Mouse (Mus musculus) lung, embryonic 14.5 days (tissue): ENCODE results near the gene Anapc7. TPM values are rescaled to one million over a fixed set of nuclear protein-coding genes. Genes with fewer than 3 reads are reported as not detected.
"Not testable (repeated sequence)": the region's sequence is repeated elsewhere in the genome, so short reads cannot be mapped to it uniquely, and the experiment has no call there.

ENCODE experiments used
- ATAC-seq: fragments of 200-750 bp; cut with Nextera tagmentation; 2 replicates; pipeline ENCODE4 v1.8.0; 2017; ENCODE audit warnings: mild to moderate bottlenecking, moderate TSS enrichment, moderate library complexity; ENCODE audit not compliant: insufficient read depth
- DNase-seq: peaks from one replicate; pipeline ENCODE4 v3.0.0-alpha.2; 2015
- H3K27ac ChIP-seq: fragments of 300-500 bp; sonication (generic); 2 replicates; pipeline ENCODE4 v1.5.1; 2014; ENCODE audit warnings: low read depth, mild to moderate bottlenecking, moderate library complexity
- H3K27me3 ChIP-seq: fragments of 300-500 bp; sonication (generic); 2 replicates; pipeline ENCODE4 v1.6.1; 2014; ENCODE audit warnings: low read length, control low read depth; ENCODE audit not compliant: insufficient read depth
- H3K36me3 ChIP-seq: fragments of 300-500 bp; sonication (generic); 2 replicates; pipeline ENCODE4 v1.6.1; 2014; ENCODE audit warnings: control low read depth; ENCODE audit not compliant: insufficient read depth
- H3K4me1 ChIP-seq: fragments of 300-500 bp; sonication (generic); 2 replicates; pipeline ENCODE4 v1.6.1; 2014; ENCODE audit warnings: antibody characterized with exemption, control low read depth; ENCODE audit not compliant: insufficient read depth
- H3K4me2 ChIP-seq: fragments of 300-500 bp; sonication (generic); 2 replicates; pipeline ENCODE4 v1.6.1; 2014; ENCODE audit warnings: mild to moderate bottlenecking
- H3K4me3 ChIP-seq: fragments of 300-500 bp; sonication (generic); 2 replicates; pipeline ENCODE4 v1.5.1; 2014; ENCODE audit warnings: low read depth, low read length
- H3K9ac ChIP-seq: fragments of 300-500 bp; sonication (generic); 2 replicates; pipeline ENCODE4 v1.6.1; 2014
- H3K9me3 ChIP-seq: fragments of 300-500 bp; sonication (generic); 2 replicates; pipeline ENCODE4 v1.6.1; 2016; ENCODE audit warnings: low read depth, low read length, control low read depth
- CTCF ChIP-seq: IDR thresholded peaks from 2 replicates; pipeline ENCODE4 v1.5.1; 2016; ENCODE audit warnings: antibody characterized with exemption, low read depth
- WGBS: fragments of 180-500 bp; shearing (Covaris S2); extraction: QIAGEN DNeasy Blood & Tissue Kit; methylation state at CpG from one replicate; pipeline ENCODE4 v1.1.7; 2014; 5-methylcytosine and 5-hydroxymethylcytosine counted together
- polyA plus RNA-seq: library from polyadenylated mRNA; unstranded; fragments of >200 nt; fragmentation: Nextera tagmentation; extraction: Ambion mirVana; gene quantifications from 2 replicates; pipeline ENCODE4 v1.2.1, GENCODE M21; 2014

Gene Anapc7
- polyA plus RNA-seq, 1 experiment from 2014 or later = 31.9 TPM

GRCm38 (mm10) chr5:122479131-122479530 lies 57.6 kb downstream of the Anapc7 start:
- Histone ChIP-seq H3K27ac (no peak overlapping the region), H3K36me3 (peaks cover 94% of the 10 kb centered on the region), H3K9me3 (no peaks in the 10 kb centered on the region), H3K4me2 (no peak overlapping the region), H3K4me3 (no peak overlapping the region), H3K4me1 (no peaks in the 10 kb centered on the region), H3K27me3 (no peaks in the 10 kb centered on the region), H3K9ac (no peak overlapping the region)
- WGBS = 58% methylated on average over 2 of the region's 2 CpGs
- ATAC-seq = no peak
- TF ChIP-seq CTCF = no peak
- DNase-seq = no peak

- Histone ChIP-seq H3K27me3 (no peaks in the 10 kb centered on the region), H3K4me3 (no peak overlapping the region), H3K4me2 (no peak overlapping the region), H3K9me3 (no peaks in the 10 kb centered on the region), H3K9ac (no peak overlapping the region), H3K27ac (no peak overlapping the region), H3K36me3 (peaks cover 95% of the 10 kb centered on the region), H3K4me1 (no peaks in the 10 kb centered on the region)
- WGBS = 81% methylated on average over 5 of the region's 5 CpGs
- ATAC-seq (no peak), DNase-seq (peak; percentile 23)
- no peak for TF ChIP-seq CTCF
Measured at GRCm38 (mm10) chr5:122481844-122482243, 60.4 kb downstream of the Anapc7 start.

GRCm38 (mm10) chr5:122482733-122483391 lies 61.4 kb downstream of the Anapc7 start:
- no peaks in the 10 kb centered on the region for H3K4me1 ChIP-seq
- 83% methylated on average over 6 of the region's 6 CpGs for WGBS
- peaks cover 93% of the 10 kb centered on the region for H3K36me3 ChIP-seq
- no peak overlapping the region for H3K4me2 ChIP-seq
- no peaks in the 10 kb centered on the region for H3K9me3 ChIP-seq
- no peak for DNase-seq
- TF ChIP-seq CTCF = no peak
- ATAC-seq = no peak
- H3K27me3 ChIP-seq = no peaks in the 10 kb centered on the region
- no peak overlapping the region for H3K4me3 ChIP-seq
- no peak overlapping the region for H3K9ac ChIP-seq
- no peak overlapping the region for H3K27ac ChIP-seq

- not testable (repeated sequence) for H3K27ac ChIP-seq, H3K9me3 ChIP-seq, DNase-seq, H3K4me1 ChIP-seq, H3K4me2 ChIP-seq, H3K9ac ChIP-seq, ATAC-seq, H3K27me3 ChIP-seq, H3K4me3 ChIP-seq
- WGBS = 74% methylated on average over 5 of the region's 5 CpGs
- H3K36me3 ChIP-seq = peaks cover 97% of the 10 kb centered on the region
- peak; percentile 12; the same call in 1 of the 2 replicates for TF ChIP-seq CTCF
Measured at GRCm38 (mm10) chr5:122486243-122486642, 64.8 kb downstream of the Anapc7 start.

- Histone ChIP-seq H3K36me3 (peaks cover 96% of the 10 kb centered on the region), H3K4me3 (no peak overlapping the region), H3K27me3 (no peaks in the 10 kb centered on the region), H3K4me2 (no peak overlapping the region), H3K27ac (no peak overlapping the region), H3K4me1 (no peaks in the 10 kb centered on the region), H3K9me3 (no peaks in the 10 kb centered on the region), H3K9ac (no peak overlapping the region)
- DNase-seq (no peak), ATAC-seq (no peak)
- 85% methylated on average over 6 of the region's 6 CpGs for WGBS
- TF ChIP-seq CTCF = no peak
Measured at GRCm38 (mm10) chr5:122487825-122488224, 66.3 kb downstream of the Anapc7 start.

- no peaks in the 10 kb centered on the region for H3K27me3 ChIP-seq
- no peak overlapping the region for H3K27ac ChIP-seq
- no peak overlapping the region for H3K4me3 ChIP-seq
- H3K4me1 ChIP-seq = no peaks in the 10 kb centered on the region
- H3K36me3 ChIP-seq = peaks cover 94% of the 10 kb centered on the region
- DNase-seq (no peak), ATAC-seq (no peak)
- H3K9ac ChIP-seq = no peak overlapping the region
- WGBS = 90% methylated on average over 2 of the region's 2 CpGs
- H3K9me3 ChIP-seq = no peaks in the 10 kb centered on the region
- no peak overlapping the region for H3K4me2 ChIP-seq
- no peak for TF ChIP-seq CTCF
Measured at GRCm38 (mm10) chr5:122490148-122490547, 68.7 kb downstream of the Anapc7 start.

- Histone ChIP-seq H3K27me3 (no peaks in the 10 kb centered on the region), H3K27ac (no peak overlapping the region), H3K4me2 (no peak overlapping the region), H3K9ac (no peak overlapping the region), H3K9me3 (no peaks in the 10 kb centered on the region), H3K4me3 (no peak overlapping the region), H3K4me1 (no peaks in the 10 kb centered on the region), H3K36me3 (peaks cover 94% of the 10 kb centered on the region)
- no peak for DNase-seq
- 84% methylated on average over 10 of the region's 10 CpGs for WGBS
- no peak for TF ChIP-seq CTCF
- no peak for ATAC-seq
Measured at GRCm38 (mm10) chr5:122491385-122491784, 69.9 kb downstream of the Anapc7 start.
